8 mouse cellular contexts compared by ENCODE assay signal in the genomic region with DNA sequence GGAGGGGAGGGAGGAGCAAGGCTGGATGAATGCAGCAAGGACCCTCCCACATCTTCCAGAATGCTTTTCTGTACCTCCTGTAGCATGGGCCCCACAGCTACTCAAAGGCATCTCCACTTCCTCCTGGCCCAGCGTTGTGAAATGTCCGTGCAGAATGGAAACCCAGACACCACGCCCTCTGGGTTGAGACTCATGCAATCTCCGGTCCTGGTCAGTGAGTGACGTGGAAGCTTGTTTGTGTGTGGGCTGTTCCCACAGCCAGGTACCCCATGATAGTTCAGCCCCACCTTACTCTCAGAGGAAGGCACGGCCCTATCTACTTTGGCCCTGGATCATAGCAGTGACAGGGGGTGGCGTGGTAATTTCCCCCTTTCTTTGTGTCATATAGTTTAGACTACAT.
A peak's percentile ranks its signal among the peaks of the same experiment; 100 is the strongest.
DNase-seq lines count a peak whose midpoint lies in the region; ATAC-seq and TF ChIP-seq lines count a peak whose summit lies in the region.
"Had no signal": no experiment of that assay in that cellular context is flagged by ENCODE, and none has a peak within 500 bp of the region (broad histone marks: within the 10 kb centered on the region; RNA-seq: fewer than 3 reads in every experiment).

No protein-coding gene starts in this region.

- H3K4me2 ChIP-seq in liver, embryonic 14.5 days (ENCODE audit: low read depth) = no peak overlapping the region
- H3K4me2 ChIP-seq in hindbrain, embryonic 13.5 days = no peak overlapping the region
- no peak overlapping the region for H3K4me2 ChIP-seq in hindbrain, postnatal 0 days (ENCODE audit: low read depth, low read length)
- H3K4me2 ChIP-seq: limb, embryonic 12.5 days had no signal

- DNase-seq in CD4-positive helper T cell, adult 2 months (ENCODE audit: low read depth, low spot score) = peak; percentile 29
- peak; percentile 20 for DNase-seq in ZHBTc4 (ENCODE audit: low read depth, low spot score)
- peak; percentile 17 to 41 (median 20) for DNase-seq in liver, embryonic 14.5 days (ENCODE audit: low read depth in 3 of 3, low spot score in 3 of 3)
- no peak for DNase-seq in T-cell, adult 2 months (ENCODE audit: low spot score)
- no peak for DNase-seq in hindbrain, postnatal 0 days (ENCODE audit: low spot score)

- no peak overlapping the region for H3K4me3 ChIP-seq in liver, embryonic 14.5 days (ENCODE audit: insufficient read depth in 1 of 2, low read depth in 2 of 2, low read length in 2 of 2)
- H3K4me3 ChIP-seq in hindbrain, embryonic 13.5 days = no peak overlapping the region
- no peak overlapping the region for H3K4me3 ChIP-seq in hindbrain, postnatal 0 days (ENCODE audit: low read length)
- H3K4me3 ChIP-seq: limb, embryonic 12.5 days had no signal

- 0 out of 4 replicates have a peak, but pooled peaks cover 0 to 2% of the 10 kb centered on the region in 2 experiments for H3K4me1 ChIP-seq in liver, embryonic 14.5 days (replicated peaks; ENCODE audit: control insufficient read depth in 2 of 2, insufficient read depth in 2 of 2, low read length in 1 of 2)
- H3K4me1 ChIP-seq in hindbrain, embryonic 13.5 days (replicated peaks) = peaks cover 22% of the 10 kb centered on the region
- H3K4me1 ChIP-seq in hindbrain, postnatal 0 days (ENCODE audit: insufficient read depth, low read length) = no peaks in the 10 kb centered on the region

- no peaks in the 10 kb centered on the region for H3K9me3 ChIP-seq in liver, embryonic 14.5 days (ENCODE audit: control insufficient read depth, low read length)
- no peaks in the 10 kb centered on the region for H3K9me3 ChIP-seq in hindbrain, embryonic 13.5 days
- H3K9me3 ChIP-seq in hindbrain, postnatal 0 days (ENCODE audit: low read length) = no peaks in the 10 kb centered on the region
- H3K9me3 ChIP-seq: limb, embryonic 12.5 days had no signal

- no peak overlapping the region for H3K9ac ChIP-seq in liver, embryonic 14.5 days (replicated peaks)
- no peak overlapping the region for H3K9ac ChIP-seq in hindbrain, embryonic 13.5 days
- no peak overlapping the region for H3K9ac ChIP-seq in hindbrain, postnatal 0 days (replicated peaks; ENCODE audit: low read length)
- H3K9ac ChIP-seq: limb, embryonic 12.5 days had no signal

- 23% methylated on average over 7 of the region's 7 CpGs for WGBS in liver, embryonic 14.5 days (ENCODE audit: insufficient replicate concordance)
- WGBS in hindbrain, embryonic 13.5 days = 75% methylated on average over 7 of the region's 7 CpGs
- WGBS in hindbrain, postnatal 0 days = 73% methylated on average over 7 of the region's 7 CpGs

- no peak overlapping the region for H3K27ac ChIP-seq in liver, embryonic 14.5 days
- H3K27ac ChIP-seq in hindbrain, embryonic 13.5 days = no peak overlapping the region
- H3K27ac ChIP-seq in hindbrain, postnatal 0 days = no peak overlapping the region
- H3K27ac ChIP-seq: limb, embryonic 12.5 days had no signal

- TF ChIP-seq EP300 in liver, embryonic 14.5 days (IDR thresholded peaks at IDR 0.05; ENCODE audit: low read depth) = no peak

- no peaks in the 10 kb centered on the region for H3K36me3 ChIP-seq in liver, embryonic 14.5 days (replicated peaks; ENCODE audit: control insufficient read depth, insufficient read depth, low read depth)
- no peaks in the 10 kb centered on the region for H3K36me3 ChIP-seq in hindbrain, embryonic 13.5 days
- no peaks in the 10 kb centered on the region for H3K36me3 ChIP-seq in hindbrain, postnatal 0 days (ENCODE audit: insufficient read depth, low read length)
- H3K36me3 ChIP-seq: limb, embryonic 12.5 days had no signal

- H3K27me3 ChIP-seq in liver, embryonic 14.5 days (ENCODE audit: control insufficient read depth, insufficient read depth, low read length) = no peaks in the 10 kb centered on the region
- no peaks in the 10 kb centered on the region for H3K27me3 ChIP-seq in hindbrain, embryonic 13.5 days
- H3K27me3 ChIP-seq in hindbrain, postnatal 0 days (ENCODE audit: insufficient read depth, low read length) = no peaks in the 10 kb centered on the region
- H3K27me3 ChIP-seq: limb, embryonic 12.5 days had no signal

- no peak for TF ChIP-seq CTCF in liver, embryonic 14.5 days (IDR thresholded peaks at IDR 0.05; ENCODE audit: low read depth)
- TF ChIP-seq CTCF in hindbrain, postnatal 0 days (IDR thresholded peaks at IDR 0.05; ENCODE audit: low read depth) = no peak

- ATAC-seq in liver, embryonic 14.5 days (ENCODE audit: insufficient read depth) = no peak
- ATAC-seq in monocyte, adult 5-6 weeks (replicated peaks; ENCODE audit: insufficient number of reproducible peaks, low FRiP score, low TSS enrichment, poor library complexity, severe bottlenecking) = peak; percentile 96
- no peak for ATAC-seq in hindbrain, embryonic 13.5 days (ENCODE audit: low FRiP score)
- no peak for ATAC-seq in hindbrain, postnatal 0 days

Comparison
In these comparisons a context has a peak if more than half of its experiments do, and no peak if none do; other contexts are left out.
1. DNase-seq: peak in CD4-positive helper T cell, adult 2 months (single experiment), ZHBTc4 (single experiment) and liver, embryonic 14.5 days (3 of 3); none in T-cell, adult 2 months (single experiment) and hindbrain, postnatal 0 days (single experiment).